Mouse (Mus musculus) E14TG2a.4 (cell line): ENCODE data around the gene Gna11.

Source experiments
- CTCF ChIP-seq: conservative IDR thresholded peaks from 2 replicates; pipeline ENCODE4 v1.5.1; 2014; ENCODE audit warnings: low read length
- POU5F1 ChIP-seq: IDR thresholded peaks from 2 replicates; pipeline ENCODE4 v1.6.1; 2014; ENCODE audit warnings: low read length, borderline replicate concordance

- TF ChIP-seq CTCF: no peak
- no peak for TF ChIP-seq POU5F1
Measured at GRCm38 (mm10) chr10:81486496-81486895, 58.5 kb downstream of the Gna11 start.
